Mouse (Mus musculus): Measurements from ENCODE around the gene Igsf9.
A peak's percentile ranks its signal among the peaks of the same experiment; 100 is the strongest.

Gene Igsf9

GRCm38 (mm10) chr1:172497428-172497827 lies 15.8 kb downstream of the Igsf9 start:
- no peak for DNase-seq (ENCODE audit: low spot score)

DNA sequence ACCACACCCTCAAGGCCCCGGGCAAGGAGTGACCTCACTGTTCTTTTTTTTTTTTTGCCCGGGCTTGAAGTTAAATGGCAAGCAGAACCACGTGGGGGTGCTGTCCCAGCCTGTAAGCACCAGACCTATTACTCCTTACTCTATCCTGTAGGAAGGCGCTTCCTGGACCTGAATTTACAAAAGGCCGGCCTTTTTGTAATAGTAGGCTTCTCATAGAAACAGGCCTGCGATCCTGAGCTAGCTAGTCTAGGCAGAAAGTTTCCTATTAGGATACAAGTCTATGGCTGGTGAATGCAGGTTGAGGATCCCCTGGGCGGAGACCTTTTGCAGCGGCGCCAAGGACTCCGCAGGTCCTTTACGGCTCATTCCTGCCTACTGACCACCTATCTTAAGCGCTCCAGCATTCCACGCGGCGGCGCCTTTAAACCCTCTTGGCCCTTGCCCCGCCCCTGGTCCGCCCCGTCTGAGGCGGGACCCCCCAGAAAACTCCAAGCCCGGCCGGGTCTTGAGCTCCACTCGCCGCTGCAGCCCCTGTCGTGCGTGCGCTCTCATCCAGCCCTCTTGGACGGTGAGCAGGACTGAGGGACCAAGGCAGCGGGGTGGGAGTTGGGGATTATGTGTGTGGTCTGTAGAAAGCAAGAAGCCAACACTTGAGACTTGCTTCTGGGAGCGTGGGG lies 18.3 kb downstream of the Igsf9 start, which contains the start of gene Tagln2:
TSS of gene Tagln2 (plus strand) at position 283 of the 677 bp plus-strand sequence.
- peak; percentile 61 for DNase-seq (ENCODE audit: low spot score)

DNA sequence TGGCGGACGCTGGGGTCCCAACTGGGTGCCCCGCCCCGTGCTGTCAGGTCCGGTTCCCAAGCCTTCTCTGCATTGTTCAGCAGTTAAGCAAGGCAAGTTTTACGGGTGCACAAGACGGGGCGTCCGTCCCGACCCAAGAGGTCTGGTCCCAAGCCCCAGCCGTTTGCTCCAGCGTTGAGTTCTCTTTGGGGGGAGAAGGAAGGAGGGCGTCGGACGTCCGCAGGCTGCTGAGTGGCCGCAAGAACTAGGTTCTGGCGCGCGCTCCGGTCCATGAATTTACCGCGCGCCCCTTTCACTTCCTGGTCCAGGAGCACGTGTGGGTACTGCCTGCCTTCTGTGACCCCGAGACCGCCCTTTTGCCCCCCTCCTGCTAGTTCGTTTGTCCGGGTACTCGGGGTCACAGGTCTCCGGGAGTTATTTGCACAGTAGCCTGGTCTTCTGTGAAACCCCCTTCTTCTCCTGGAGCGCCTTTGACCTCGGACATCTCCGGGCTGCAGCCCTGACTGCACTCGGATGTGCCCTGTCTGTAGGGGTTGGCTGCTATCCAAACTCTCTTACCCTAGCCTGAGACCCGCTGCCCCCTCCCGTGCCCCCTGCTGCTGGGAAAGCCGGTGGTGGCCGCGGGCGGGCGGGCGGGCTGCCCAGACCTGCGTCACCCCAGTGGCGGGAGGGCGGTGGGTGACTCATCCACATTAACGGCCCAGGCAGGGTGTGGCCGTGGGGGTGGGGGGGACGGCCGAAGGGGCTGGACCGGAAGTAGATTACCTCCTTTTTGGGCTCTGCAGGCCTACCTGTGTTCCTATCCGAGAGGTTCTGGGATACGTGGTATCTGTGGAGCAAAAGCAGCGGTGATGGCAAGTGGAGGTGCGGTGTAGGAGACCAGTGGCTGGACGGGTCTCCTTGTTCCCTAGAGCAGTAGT lies 19.1 kb downstream of the Igsf9 start:
- peak; percentile 34 for DNase-seq (ENCODE audit: low spot score)

- DNase-seq (ENCODE audit: low spot score): peak; percentile 24
Measured at GRCm38 (mm10) chr1:172501371-172502144, 20.0 kb downstream of the Igsf9 start.

GRCm38 (mm10) chr1:172502145-172503110 lies 20.8 kb downstream of the Igsf9 start:
- peak; percentile 20 for DNase-seq (ENCODE audit: low spot score)

GRCm38 (mm10) chr1:172503111-172503997 lies 21.8 kb downstream of the Igsf9 start:
- DNase-seq (ENCODE audit: low spot score): no peak

- no peak for DNase-seq (ENCODE audit: low spot score)
Measured at GRCm38 (mm10) chr1:172504756-172505155, 23.2 kb downstream of the Igsf9 start.

DNA sequence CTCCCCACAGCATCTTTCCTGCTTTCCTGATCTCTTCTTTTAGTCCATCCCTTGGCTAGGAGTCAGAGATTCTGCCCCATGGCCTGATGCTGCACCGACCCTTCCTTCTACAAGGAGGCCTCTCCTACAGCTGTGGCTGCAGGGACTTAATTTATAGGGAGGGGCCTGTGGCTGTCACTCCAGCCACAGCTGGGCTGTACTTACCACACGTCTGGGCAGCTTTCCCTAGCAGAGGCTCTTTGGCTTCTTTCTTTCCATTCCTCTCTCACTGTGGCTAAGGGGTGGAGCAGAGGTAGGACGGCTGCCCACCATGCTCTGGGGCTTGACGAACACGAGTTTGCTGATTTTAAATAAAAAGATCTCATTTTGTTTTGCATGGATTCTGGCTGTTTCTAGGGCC lies 25.4 kb downstream of the Igsf9 start:
- peak; percentile 27 for DNase-seq (ENCODE audit: low spot score)

DNA sequence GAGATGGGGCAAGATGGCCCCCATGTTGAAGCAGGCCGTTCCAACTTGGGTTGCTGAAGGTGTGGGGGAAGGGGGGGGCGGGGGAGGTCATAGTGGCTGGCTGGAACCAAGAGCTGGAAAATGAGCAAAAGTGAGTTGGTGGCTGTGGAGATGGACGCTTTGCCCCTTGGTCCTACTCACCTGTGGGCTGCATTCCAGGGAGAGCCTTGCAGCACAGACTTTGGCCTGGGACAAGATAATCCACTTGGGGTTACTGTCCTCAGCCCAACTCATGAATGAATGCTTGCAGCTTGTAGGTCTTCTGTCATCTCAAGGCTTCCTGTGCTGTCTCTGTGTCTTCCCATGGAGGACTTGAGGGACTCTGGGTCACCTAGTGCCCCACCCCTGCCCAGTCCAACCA lies 26.1 kb downstream of the Igsf9 start:
- DNase-seq (ENCODE audit: low spot score): no peak

- DNase-seq (ENCODE audit: low spot score): no peak
Measured at GRCm38 (mm10) chr1:172508172-172508571, 26.6 kb downstream of the Igsf9 start.

- no peak for DNase-seq (ENCODE audit: low spot score)
Measured at GRCm38 (mm10) chr1:172509235-172509634, 27.6 kb downstream of the Igsf9 start.

- DNase-seq (ENCODE audit: low spot score): no peak
Measured at GRCm38 (mm10) chr1:172509983-172510382, 28.4 kb downstream of the Igsf9 start.

DNA sequence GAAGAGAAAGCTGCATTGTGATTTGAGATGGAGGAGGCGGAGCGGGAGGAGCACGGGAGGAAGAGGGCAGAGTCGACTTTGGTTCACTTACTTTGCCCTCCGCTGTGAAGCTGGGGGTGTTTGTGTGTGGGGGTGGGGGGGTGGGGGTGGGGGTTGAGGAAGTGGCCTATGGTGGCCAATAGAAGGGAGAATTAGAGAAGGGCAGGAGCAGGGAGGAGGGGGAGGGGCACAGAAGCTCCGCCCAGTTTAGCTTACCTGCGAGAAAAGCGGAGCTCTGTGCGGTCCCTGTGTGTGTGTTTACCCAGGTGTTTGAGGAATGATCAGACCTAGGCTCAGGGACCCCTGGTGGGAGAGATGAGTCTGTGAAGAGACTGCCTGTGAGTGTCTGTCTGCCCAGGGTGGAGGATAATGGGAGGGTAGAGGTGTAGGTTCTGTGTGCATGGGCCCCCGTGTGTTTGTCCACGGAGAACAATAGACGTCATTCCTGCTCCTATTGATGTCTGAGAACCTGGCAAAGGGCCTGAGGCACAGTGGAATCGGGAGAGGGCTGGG lies 28.9 kb downstream of the Igsf9 start:
- no peak for DNase-seq (ENCODE audit: low spot score)

GRCm38 (mm10) chr1:172512962-172513361 lies 31.4 kb downstream of the Igsf9 start:
- DNase-seq (ENCODE audit: low spot score): no peak

DNA sequence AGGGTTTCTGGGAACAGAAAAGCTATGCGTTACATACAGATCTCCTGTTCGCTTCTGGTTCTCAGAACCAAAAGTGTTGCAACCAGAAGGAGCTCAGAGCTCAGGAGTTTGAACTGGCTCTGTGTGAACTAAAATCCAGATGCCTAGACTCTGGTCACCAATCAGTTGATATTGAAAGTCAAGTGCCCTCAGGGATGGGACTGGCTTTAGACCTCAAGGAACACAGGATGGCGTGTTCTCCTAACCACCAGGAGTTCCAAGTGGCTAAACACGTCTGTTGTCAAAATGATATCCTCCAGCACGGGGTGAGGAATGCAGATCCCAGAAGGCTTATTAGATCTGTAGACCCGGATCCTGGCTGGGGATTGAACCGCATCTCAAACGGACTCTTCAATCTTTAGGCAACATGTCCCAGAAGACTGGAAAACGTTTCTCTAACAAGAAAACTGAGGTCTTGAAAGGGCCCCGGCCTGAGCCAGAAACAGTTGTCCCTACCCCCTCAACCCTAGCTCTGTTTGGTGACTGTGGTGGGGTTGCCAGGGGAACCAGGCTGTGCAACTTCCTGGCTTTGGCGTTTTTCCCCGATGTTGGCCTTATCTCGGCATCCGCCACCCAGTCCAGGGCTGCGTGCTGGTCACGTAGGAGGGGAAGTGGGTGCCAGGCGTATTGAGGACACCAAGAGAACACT lies 32.1 kb downstream of the Igsf9 start:
- no peak for DNase-seq (ENCODE audit: low spot score)

- no peak for DNase-seq (ENCODE audit: low spot score)
Measured at GRCm38 (mm10) chr1:172514213-172514529, 32.6 kb downstream of the Igsf9 start.

GRCm38 (mm10) chr1:172514551-172515268 lies 33.1 kb downstream of the Igsf9 start:
- DNase-seq (ENCODE audit: low spot score): no peak

- no peak for DNase-seq (ENCODE audit: low spot score)
Measured at GRCm38 (mm10) chr1:172515396-172515795, 33.8 kb downstream of the Igsf9 start.

DNA sequence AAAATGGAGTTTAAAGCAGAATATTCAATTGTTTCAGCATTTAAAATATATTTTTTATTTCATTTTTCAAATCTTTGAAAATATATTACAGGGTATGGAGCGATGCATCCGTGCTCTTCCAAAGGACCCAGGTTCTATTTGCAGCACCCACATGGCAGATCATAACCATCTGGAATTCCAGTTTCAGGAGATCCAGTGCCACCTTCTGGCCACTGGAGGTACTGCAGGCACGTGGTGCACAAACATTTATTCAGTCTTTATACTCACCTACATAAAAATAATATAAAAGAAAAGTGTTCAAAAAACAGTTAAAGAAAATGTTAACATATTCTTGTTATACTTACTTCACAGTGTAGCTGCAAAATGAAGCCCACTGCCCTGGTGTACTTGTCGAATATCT lies 36.4 kb downstream of the Igsf9 start:
- no peak for DNase-seq (ENCODE audit: low spot score)

Data from adipocyte (in vitro differentiated cells).